Mouse (Mus musculus): Measurements from ENCODE around the gene Clic1. TPM values are rescaled to one million over a fixed set of nuclear protein-coding genes. Genes with fewer than 3 reads are reported as not detected.

Gene Clic1
- polyA plus RNA-seq, 1 experiment from 2014 or later: 45.6 TPM

DNA sequence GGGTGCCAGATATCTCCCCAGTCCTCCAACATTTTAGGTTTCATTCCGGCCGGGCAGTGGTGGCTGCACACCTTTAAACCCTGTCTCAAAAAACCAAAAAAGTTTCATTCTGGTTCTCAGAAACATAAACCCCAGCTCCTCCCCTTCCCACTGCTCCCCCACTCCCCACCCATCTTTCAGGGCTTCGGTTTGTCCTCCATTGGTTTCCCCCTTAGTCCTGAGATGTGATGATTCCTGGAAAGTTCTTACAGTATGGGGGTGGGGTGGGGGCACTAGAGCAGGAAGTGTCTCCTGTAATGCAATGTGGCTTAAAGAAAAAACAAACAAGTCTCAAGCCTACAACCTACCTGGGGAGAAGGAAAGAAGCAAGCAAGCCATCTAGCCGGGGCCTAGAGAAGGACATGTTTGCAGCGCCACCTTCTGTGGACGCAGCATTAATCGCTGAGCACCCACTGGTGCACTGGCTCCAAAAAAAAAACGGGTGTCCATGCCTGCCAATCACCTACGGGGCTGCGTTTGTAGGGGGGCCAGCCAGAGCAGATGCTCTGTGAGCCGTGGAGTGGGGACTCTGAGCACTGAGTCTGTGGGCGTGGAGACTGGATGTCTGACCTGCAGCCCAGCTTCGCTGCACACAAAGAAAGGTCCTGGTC, 56.1 kb downstream of the Clic1 start:
- DNase-seq (ENCODE audit: low spot score): peak; percentile 56
- 0 out of 2 replicates have a peak overlapping the region, but pooled peaks have one; percentile 20 for H3K4me2 ChIP-seq (replicated peaks; ENCODE audit: low read depth, low read length)

DNA sequence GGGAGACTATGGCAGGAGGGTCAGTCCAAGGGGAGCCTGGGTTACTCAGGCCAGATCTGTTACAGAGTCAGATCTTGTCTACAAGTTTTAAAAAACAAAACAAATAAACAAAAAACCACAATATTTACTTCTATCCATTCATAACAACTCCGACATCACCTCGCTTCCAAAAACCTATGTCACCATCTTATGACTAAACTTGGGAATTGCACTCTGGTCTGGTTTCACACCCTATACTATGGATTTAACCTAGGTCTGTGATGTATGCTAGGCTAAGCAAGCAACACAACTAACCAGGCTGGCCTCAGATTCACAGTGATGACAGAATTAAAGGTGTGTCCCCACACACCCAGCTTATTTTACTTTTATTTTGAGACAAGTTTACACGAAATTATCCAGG, 56.8 kb downstream of the Clic1 start:
- peak overlapping the region; percentile 60; the same call in 1 of the 2 replicates for H3K9ac ChIP-seq (ENCODE audit: low read depth, low read length)
- DNase-seq (ENCODE audit: low spot score): no peak

More for the DNA sequence above, 56.1 kb downstream of the Clic1 start:
- WGBS: 23% methylated on average over 13 of the region's 13 CpGs
- peak overlapping the region; percentile 12; the same call in 1 of the 2 replicates for H3K4me3 ChIP-seq (ENCODE audit: low read depth, low read length)
- no peaks in the 10 kb centered on the region for H3K9me3 ChIP-seq (ENCODE audit: control insufficient read depth, low read length)
- peak; percentile 30; the same call in 1 of the 2 replicates for ATAC-seq (ENCODE audit: low FRiP score)
- H3K9ac ChIP-seq (ENCODE audit: low read depth, low read length): peak overlapping the region; percentile 60
- no peaks in the 10 kb centered on the region for H3K27me3 ChIP-seq (ENCODE audit: control insufficient read depth, insufficient read depth, low read length)
- H3K4me1 ChIP-seq (replicated peaks; ENCODE audit: control insufficient read depth, insufficient read depth, low read length): no peaks in the 10 kb centered on the region
- no peak overlapping the region for H3K27ac ChIP-seq (ENCODE audit: low read depth, low read length)
- peaks cover 2% of the 10 kb centered on the region; the same call in 1 of the 2 replicates for H3K36me3 ChIP-seq (ENCODE audit: control insufficient read depth, insufficient read depth, low read length)

DNA sequence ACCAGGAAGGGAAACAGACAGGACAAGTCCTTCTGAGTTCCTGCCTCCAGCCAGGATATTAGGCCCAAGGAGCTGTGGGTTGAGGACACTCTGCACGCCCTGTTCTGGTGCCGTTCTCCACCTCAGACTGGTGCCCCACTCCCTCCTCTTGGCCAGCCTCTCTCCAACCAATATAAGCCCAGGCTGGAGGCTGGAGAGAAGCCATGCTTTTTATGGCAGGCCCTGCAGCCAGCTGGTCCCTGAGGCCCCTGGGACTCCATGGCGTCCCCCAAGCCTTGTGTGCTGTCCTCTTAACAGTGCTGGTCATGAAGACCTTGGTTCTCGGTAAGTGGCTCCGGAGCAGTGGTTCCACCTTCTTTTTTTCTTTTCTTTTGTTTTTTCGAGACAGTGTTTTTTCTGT, 58.3 kb downstream of the Clic1 start, which contains the start of gene Ly6g5c:
Gene Ly6g5c, plus strand, starts transcription at position 183 of the 400 bp plus-strand sequence.
- Histone ChIP-seq H3K27me3 (ENCODE audit: control insufficient read depth, insufficient read depth, low read length) (no peaks in the 10 kb centered on the region), H3K9me3 (ENCODE audit: control insufficient read depth, low read length) (no peaks in the 10 kb centered on the region), H3K4me3 (ENCODE audit: low read depth, low read length) (no peak within 1 kb of the TSS), H3K36me3 (ENCODE audit: control insufficient read depth, insufficient read depth, low read length) (no peaks in the 10 kb centered on the region), H3K9ac (ENCODE audit: low read depth, low read length) (no peak within 1 kb of the TSS), H3K27ac (ENCODE audit: low read depth, low read length) (no peak within 1 kb of the TSS), H3K4me1 (replicated peaks; ENCODE audit: control insufficient read depth, insufficient read depth, low read length) (no peaks in the 10 kb centered on the region), H3K4me2 (replicated peaks; ENCODE audit: low read depth, low read length) (no peak within 1 kb of the TSS)
- 89% methylated on average over 6 of the region's 6 CpGs for WGBS
- DNase-seq (ENCODE audit: low spot score): no peak
- ATAC-seq (ENCODE audit: low FRiP score): no peak

More for the DNA sequence above, 56.8 kb downstream of the Clic1 start:
- ATAC-seq (ENCODE audit: low FRiP score): no peak; the same call in 1 of the 2 replicates
- Histone ChIP-seq H3K27ac (ENCODE audit: low read depth, low read length) (no peak overlapping the region), H3K27me3 (ENCODE audit: control insufficient read depth, insufficient read depth, low read length) (no peaks in the 10 kb centered on the region), H3K4me3 (ENCODE audit: low read depth, low read length) (peak overlapping the region; percentile 12; the same call in 1 of the 2 replicates), H3K36me3 (ENCODE audit: control insufficient read depth, insufficient read depth, low read length) (peaks cover 2% of the 10 kb centered on the region; the same call in 1 of the 2 replicates), H3K4me2 (replicated peaks; ENCODE audit: low read depth, low read length) (no peak overlapping the region), H3K4me1 (replicated peaks; ENCODE audit: control insufficient read depth, insufficient read depth, low read length) (no peaks in the 10 kb centered on the region), H3K9me3 (ENCODE audit: control insufficient read depth, low read length) (no peaks in the 10 kb centered on the region)
- 58% methylated on average over 3 of the region's 3 CpGs for WGBS

Other genes with a start within 250 kb of the Clic1 start
- gene Cyp21a1, start 245.4 kb upstream of the Clic1 start, polyA plus RNA-seq (2014; fragmentation: Nextera tagmentation; extraction: Ambion mirVana): not detected in 2 replicates
- gene Stk19, start 213.0 kb upstream of the Clic1 start, polyA plus RNA-seq (2014; fragmentation: Nextera tagmentation; extraction: Ambion mirVana): 21.7 and 22.7 TPM in 2 replicates
- 58.6 and 64.9 TPM in 2 replicates for gene Dxo, start 212.9 kb upstream of the Clic1 start, polyA plus RNA-seq (2014; fragmentation: Nextera tagmentation; extraction: Ambion mirVana)
- 26.9 and 29.9 TPM in 2 replicates for gene Skiv2l, start 199.8 kb upstream of the Clic1 start, polyA plus RNA-seq (2014; fragmentation: Nextera tagmentation; extraction: Ambion mirVana)
- gene Nelfe, start 199.6 kb upstream of the Clic1 start, polyA plus RNA-seq (2014; fragmentation: Nextera tagmentation; extraction: Ambion mirVana): 117 and 138 TPM in 2 replicates
- 1.0 and 2.1 TPM in 2 replicates for gene Cfb, start 187.4 kb upstream of the Clic1 start, polyA plus RNA-seq (2014; fragmentation: Nextera tagmentation; extraction: Ambion mirVana)
- gene Zbtb12, start 170.5 kb upstream of the Clic1 start, polyA plus RNA-seq (2014; fragmentation: Nextera tagmentation; extraction: Ambion mirVana): 2.9 and 3.2 TPM in 2 replicates
- not detected in 2 replicates for gene Gm20547, start 167.9 kb upstream of the Clic1 start, polyA plus RNA-seq (2014; fragmentation: Nextera tagmentation; extraction: Ambion mirVana)
- 0.64 and 1.2 TPM in 2 replicates for gene C2, start 151.7 kb upstream of the Clic1 start, polyA plus RNA-seq (2014; fragmentation: Nextera tagmentation; extraction: Ambion mirVana)
- gene Ehmt2, start 151.5 kb upstream of the Clic1 start, polyA plus RNA-seq (2014; fragmentation: Nextera tagmentation; extraction: Ambion mirVana): 57.4 and 70.1 TPM in 2 replicates
- gene Slc44a4, start 135.5 kb upstream of the Clic1 start, polyA plus RNA-seq (2014; fragmentation: Nextera tagmentation; extraction: Ambion mirVana): 0.12 and 0.29 TPM in 2 replicates
- gene Neu1, start 118.7 kb upstream of the Clic1 start, polyA plus RNA-seq (2014; fragmentation: Nextera tagmentation; extraction: Ambion mirVana): 12.9 and 14.5 TPM in 2 replicates
- 0.15 TPM in 1 of 2 replicates, not detected in the other for gene Hspa1b, start 90.7 kb upstream of the Clic1 start, polyA plus RNA-seq (2014; fragmentation: Nextera tagmentation; extraction: Ambion mirVana)
- 0.49 TPM in 1 of 2 replicates, not detected in the other for gene Gm20481, start 80.1 kb upstream of the Clic1 start, polyA plus RNA-seq (2014; fragmentation: Nextera tagmentation; extraction: Ambion mirVana)
- gene Hspa1a, start 77.8 kb upstream of the Clic1 start, polyA plus RNA-seq (2014; fragmentation: Nextera tagmentation; extraction: Ambion mirVana): 0.93 and 1.4 TPM in 2 replicates
- 0.93 and 1.2 TPM in 2 replicates for gene Hspa1l, start 77.3 kb upstream of the Clic1 start, polyA plus RNA-seq (2014; fragmentation: Nextera tagmentation; extraction: Ambion mirVana)
- 188 and 207 TPM in 2 replicates for gene Lsm2, start 68.1 kb upstream of the Clic1 start, polyA plus RNA-seq (2014; fragmentation: Nextera tagmentation; extraction: Ambion mirVana)
- 69.1 and 71.7 TPM in 2 replicates for gene Vars, start 49.0 kb upstream of the Clic1 start, polyA plus RNA-seq (2014; fragmentation: Nextera tagmentation; extraction: Ambion mirVana)
- gene Vwa7, start 33.4 kb upstream of the Clic1 start, polyA plus RNA-seq (2014; fragmentation: Nextera tagmentation; extraction: Ambion mirVana): 0.10 and 0.36 TPM in 2 replicates
- gene Sapcd1, start 21.9 kb upstream of the Clic1 start, polyA plus RNA-seq (2014; fragmentation: Nextera tagmentation; extraction: Ambion mirVana): 3.0 and 4.0 TPM in 2 replicates
- 3.1 and 4.2 TPM in 2 replicates for gene Msh5, start 3.2 kb upstream of the Clic1 start, polyA plus RNA-seq (2014; fragmentation: Nextera tagmentation; extraction: Ambion mirVana)
- 614 and 636 TPM in 2 replicates for gene Ddah2, start 9.1 kb downstream of the Clic1 start, polyA plus RNA-seq (2014; fragmentation: Nextera tagmentation; extraction: Ambion mirVana)
- 0.19 TPM in 1 of 2 replicates, not detected in the other for gene Ly6g6c, start 15.4 kb downstream of the Clic1 start, polyA plus RNA-seq (2014; fragmentation: Nextera tagmentation; extraction: Ambion mirVana)
- 0.66 and 1.1 TPM in 2 replicates for gene Mpig6b, start 16.2 kb downstream of the Clic1 start, polyA plus RNA-seq (2014; fragmentation: Nextera tagmentation; extraction: Ambion mirVana)
- 0.42 and 0.50 TPM in 2 replicates for gene Ly6g6e, start 26.9 kb downstream of the Clic1 start, polyA plus RNA-seq (2014; fragmentation: Nextera tagmentation; extraction: Ambion mirVana)
- 1.0 and 2.7 TPM in 2 replicates for gene Ly6g6d, start 28.1 kb downstream of the Clic1 start, polyA plus RNA-seq (2014; fragmentation: Nextera tagmentation; extraction: Ambion mirVana)
- gene Ly6g6f, start 35.6 kb downstream of the Clic1 start, polyA plus RNA-seq (2014; fragmentation: Nextera tagmentation; extraction: Ambion mirVana): 0.29 and 0.52 TPM in 2 replicates
- gene Abhd16a, start 39.3 kb downstream of the Clic1 start, polyA plus RNA-seq (2014; fragmentation: Nextera tagmentation; extraction: Ambion mirVana): 40.2 and 45.1 TPM in 2 replicates
- not detected in 2 replicates for gene Ly6g5c, start 58.3 kb downstream of the Clic1 start, polyA plus RNA-seq (2014; fragmentation: Nextera tagmentation; extraction: Ambion mirVana)
- gene Ly6g5b, start 65.5 kb downstream of the Clic1 start, polyA plus RNA-seq (2014; fragmentation: Nextera tagmentation; extraction: Ambion mirVana): 0.89 and 0.96 TPM in 2 replicates
- gene Gpank1, start 71.5 kb downstream of the Clic1 start, polyA plus RNA-seq (2014; fragmentation: Nextera tagmentation; extraction: Ambion mirVana): 22.5 and 29.7 TPM in 2 replicates
- gene Csnk2b, start 72.1 kb downstream of the Clic1 start, polyA plus RNA-seq (2014; fragmentation: Nextera tagmentation; extraction: Ambion mirVana): 299 and 310 TPM in 2 replicates
- 8.4 and 9.2 TPM in 2 replicates for gene D17H6S53E, start 76.4 kb downstream of the Clic1 start, polyA plus RNA-seq (2014; fragmentation: Nextera tagmentation; extraction: Ambion mirVana)
- gene Apom, start 82.1 kb downstream of the Clic1 start, polyA plus RNA-seq (2014; fragmentation: Nextera tagmentation; extraction: Ambion mirVana): 0.34 and 0.49 TPM in 2 replicates
- 105 and 117 TPM in 2 replicates for gene Bag6, start 85.2 kb downstream of the Clic1 start, polyA plus RNA-seq (2014; fragmentation: Nextera tagmentation; extraction: Ambion mirVana)
- gene Prrc2a, start 114.9 kb downstream of the Clic1 start, polyA plus RNA-seq (2014; fragmentation: Nextera tagmentation; extraction: Ambion mirVana): 167 and 205 TPM in 2 replicates
- gene Aif1, start 126.1 kb downstream of the Clic1 start, polyA plus RNA-seq (2014; fragmentation: Nextera tagmentation; extraction: Ambion mirVana): 6.1 and 8.4 TPM in 2 replicates
- 5.6 and 9.8 TPM in 2 replicates for gene Lst1, start 138.5 kb downstream of the Clic1 start, polyA plus RNA-seq (2014; fragmentation: Nextera tagmentation; extraction: Ambion mirVana)
- 0.22 and 0.32 TPM in 2 replicates for gene Ltb, start 144.5 kb downstream of the Clic1 start, polyA plus RNA-seq (2014; fragmentation: Nextera tagmentation; extraction: Ambion mirVana)
- not detected in 2 replicates for gene Tnf, start 152.0 kb downstream of the Clic1 start, polyA plus RNA-seq (2014; fragmentation: Nextera tagmentation; extraction: Ambion mirVana)
- gene Lta, start 155.4 kb downstream of the Clic1 start, polyA plus RNA-seq (2014; fragmentation: Nextera tagmentation; extraction: Ambion mirVana): not detected in 2 replicates
- gene Gm16181, start 170.9 kb downstream of the Clic1 start, polyA plus RNA-seq (2014; fragmentation: Nextera tagmentation; extraction: Ambion mirVana): 0.36 and 0.43 TPM in 2 replicates
- gene Atp6v1g2, start 183.7 kb downstream of the Clic1 start, polyA plus RNA-seq (2014; fragmentation: Nextera tagmentation; extraction: Ambion mirVana): 14.7 and 16.8 TPM in 2 replicates
- 2.3 and 3.7 TPM in 2 replicates for gene Nfkbil1, start 185.8 kb downstream of the Clic1 start, polyA plus RNA-seq (2014; fragmentation: Nextera tagmentation; extraction: Ambion mirVana)
- 633 and 640 TPM in 2 replicates for gene Ddx39b, start 191.8 kb downstream of the Clic1 start, polyA plus RNA-seq (2014; fragmentation: Nextera tagmentation; extraction: Ambion mirVana)
- 42.9 and 43.2 TPM in 2 replicates for gene H2-D1, start 212.8 kb downstream of the Clic1 start, polyA plus RNA-seq (2014; fragmentation: Nextera tagmentation; extraction: Ambion mirVana)